Mouse (Mus musculus) heart, embryonic 11.5 days (tissue): ENCODE data around the gene Pofut1. TPM values are rescaled to one million over a fixed set of nuclear protein-coding genes. Genes with fewer than 3 reads are reported as not detected.

Source experiments
- ATAC-seq: fragments of 200-750 bp; cut with Nextera tagmentation; replicated peaks from 2 replicates; pipeline ENCODE4 v1.8.0; 2017; ENCODE audit warnings: moderate library complexity; ENCODE audit not compliant: insufficient number of reproducible peaks, low FRiP score, low TSS enrichment
- H3K27ac ChIP-seq: fragments of 300-500 bp; sonication (generic); 2 replicates; pipeline ENCODE4 v1.5.1; 2014; ENCODE audit warnings: mild to moderate bottlenecking, low read depth, low read length
- H3K27me3 ChIP-seq: fragments of 300-500 bp; sonication (generic); 2 replicates; pipeline ENCODE4 v1.6.1; 2014; ENCODE audit warnings: mild to moderate bottlenecking, low read length, mixed read lengths; ENCODE audit not compliant: control insufficient read depth, insufficient read depth
- H3K36me3 ChIP-seq: fragments of 300-500 bp; sonication (generic); 2 replicates; pipeline ENCODE4 v1.6.1; 2014; ENCODE audit warnings: mild to moderate bottlenecking, low read length, moderate library complexity, mixed read lengths; ENCODE audit not compliant: control insufficient read depth, insufficient read depth
- H3K4me1 ChIP-seq: fragments of 300-500 bp; sonication (generic); 2 replicates; pipeline ENCODE4 v1.6.1; 2014; ENCODE audit warnings: low read length; ENCODE audit not compliant: control insufficient read depth, insufficient read depth
- H3K4me2 ChIP-seq: fragments of 300-500 bp; sonication (generic); 2 replicates; pipeline ENCODE4 v1.6.1; 2014; ENCODE audit warnings: mild to moderate bottlenecking, moderate library complexity
- H3K4me3 ChIP-seq: fragments of 300-500 bp; sonication (generic); 2 replicates; pipeline ENCODE4 v1.5.1; 2014; ENCODE audit warnings: low read depth, low read length
- H3K9ac ChIP-seq: fragments of 300-500 bp; sonication (generic); 2 replicates; pipeline ENCODE4 v1.6.1; 2014; ENCODE audit warnings: mild to moderate bottlenecking, low read depth, low read length, moderate library complexity
- H3K9me3 ChIP-seq: fragments of 300-500 bp; sonication (generic); replicated peaks from 2 replicates; pipeline ENCODE4 v1.6.1; 2016; ENCODE audit warnings: low read length; ENCODE audit not compliant: control insufficient read depth
- whole genome bisulfite sequencing: fragments of 180-500 bp; shearing (Covaris S2); extraction: QIAGEN DNeasy Blood & Tissue Kit; methylation state at CpG from one replicate; pipeline ENCODE4 v1.1.7; 2014; ENCODE audit not compliant: insufficient replicate concordance; 5-methylcytosine and 5-hydroxymethylcytosine counted together
- polyA plus RNA-seq: library from polyadenylated mRNA; unstranded; fragments of >200 nt; fragmentation: Nextera tagmentation; extraction: Ambion mirVana; gene quantifications from 2 replicates; pipeline ENCODE4 v1.2.1, GENCODE M21; 2014

Pofut1 gene
- 5.8 and 6.6 TPM in 2 replicates for polyA plus RNA-seq

DNA sequence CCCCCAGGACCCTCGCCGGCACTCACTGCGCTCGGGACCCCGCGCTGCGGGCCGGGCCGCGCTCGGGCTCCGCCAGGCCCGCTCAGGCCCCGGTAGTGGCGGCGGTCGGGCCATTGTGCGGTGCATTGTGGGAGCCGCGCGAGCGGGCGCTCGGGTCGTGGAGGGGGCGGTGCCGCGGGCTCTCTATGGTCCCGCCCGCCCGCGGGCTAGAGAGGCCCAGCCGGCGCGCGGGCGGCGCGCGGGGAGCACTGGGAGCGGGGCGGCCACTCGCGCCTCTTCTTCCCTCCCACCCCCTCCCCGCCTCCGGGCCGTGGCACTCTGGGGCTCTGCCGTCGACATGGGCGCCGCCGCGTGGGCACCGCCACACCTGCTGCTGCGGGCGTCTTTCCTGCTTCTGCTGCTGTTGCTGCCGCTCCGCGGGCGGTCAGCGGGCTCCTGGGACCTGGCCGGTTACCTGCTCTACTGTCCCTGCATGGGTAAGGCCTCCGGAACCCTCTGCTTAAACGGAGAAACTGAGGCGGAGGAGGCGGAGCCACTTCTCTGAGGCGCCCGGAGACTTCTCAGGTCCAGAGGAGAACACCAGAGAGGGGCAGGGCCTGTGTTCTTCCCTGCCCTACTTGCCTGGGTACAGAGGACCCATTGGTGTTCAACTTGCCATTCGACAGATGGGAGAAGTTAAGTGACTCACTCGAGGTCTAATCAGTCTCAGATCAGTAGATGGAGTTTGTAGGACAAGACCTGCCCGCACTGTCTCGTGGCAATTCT, at the start of gene Pofut1, which contains the start of gene Plagl2:
TSS of gene Pofut1 (plus strand) at position 284 of the 765 bp plus-strand sequence.
TSS of gene Plagl2 (minus strand) at position 177 of the 765 bp plus-strand sequence.
- Histone ChIP-seq H3K4me3 (peak within 1 kb of the TSS; percentile 99), H3K4me1 (peaks cover 35% of the 10 kb centered on the region), H3K27ac (peak within 1 kb of the TSS; percentile 98), H3K9me3 (no peaks in the 10 kb centered on the region), H3K4me2 (peak within 1 kb of the TSS; percentile 97), H3K27me3 (no peaks in the 10 kb centered on the region), H3K36me3 (peaks cover 3% of the 10 kb centered on the region; the same call in 1 of the 2 replicates), H3K9ac (peak within 1 kb of the TSS; percentile 99)
- under 1% methylated on average over 56 of the region's 72 CpGs for WGBS
- peak; percentile 98 for ATAC-seq

DNA sequence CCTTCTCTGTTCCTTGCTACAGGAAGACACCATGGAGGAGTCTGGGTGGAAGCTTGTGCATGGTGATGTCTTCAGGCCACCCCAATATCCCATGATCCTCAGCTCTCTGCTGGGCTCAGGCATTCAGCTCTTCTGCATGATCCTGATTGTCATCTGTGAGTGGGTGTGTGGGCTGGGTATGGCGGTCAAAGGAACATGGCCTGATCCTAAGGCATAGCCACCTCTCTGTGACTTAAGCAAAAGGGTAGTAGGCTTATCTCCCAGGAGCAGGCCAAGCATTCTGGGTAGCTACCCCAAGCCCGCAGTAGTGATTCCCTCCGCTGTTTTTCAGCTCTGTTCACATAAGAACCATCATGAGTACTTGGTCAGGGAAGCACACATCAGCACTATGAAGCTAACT, 47.1 kb upstream of the Pofut1 start:
- Histone ChIP-seq H3K27me3 (no peaks in the 10 kb centered on the region), H3K4me2 (no peak overlapping the region), H3K9me3 (no peaks in the 10 kb centered on the region), H3K9ac (no peak overlapping the region), H3K36me3 (peaks cover 41% of the 10 kb centered on the region), H3K27ac (no peak overlapping the region), H3K4me1 (peaks cover 8% of the 10 kb centered on the region; the same call in 1 of the 2 replicates), H3K4me3 (no peak overlapping the region)
- WGBS = 83% methylated on average over 3 of the region's 3 CpGs
- ATAC-seq = no peak

DNA sequence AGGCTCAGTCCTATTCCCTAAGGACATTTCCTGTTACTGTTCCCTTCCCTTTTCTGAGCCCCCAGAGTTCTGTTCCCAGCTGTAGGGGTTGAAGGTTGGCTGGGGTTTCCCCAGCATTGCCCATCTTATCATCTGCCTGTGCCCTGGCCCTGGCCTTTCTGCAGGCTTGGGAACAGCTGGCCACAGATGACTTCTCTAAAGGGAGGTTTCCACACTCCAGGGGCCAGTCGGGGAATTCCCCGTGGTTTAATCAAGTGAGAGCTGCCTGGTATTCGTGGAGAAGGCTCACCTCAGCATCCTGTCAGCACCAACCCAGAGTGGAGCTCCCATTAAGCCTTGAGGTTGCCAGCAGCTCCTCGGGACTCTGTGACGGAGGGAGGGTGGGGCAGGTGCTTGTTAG, 42.8 kb upstream of the Pofut1 start:
- no peak overlapping the region for H3K4me3 ChIP-seq
- 0 out of 2 replicates have a peak overlapping the region, but pooled peaks have one; percentile 12 for H3K27ac ChIP-seq
- no peaks in the 10 kb centered on the region for H3K9me3 ChIP-seq
- H3K9ac ChIP-seq = no peak overlapping the region
- ATAC-seq = no peak
- 36% methylated on average over 5 of the region's 5 CpGs for WGBS
- H3K4me2 ChIP-seq = no peak overlapping the region
- H3K27me3 ChIP-seq = no peaks in the 10 kb centered on the region
- peaks cover 8% of the 10 kb centered on the region; the same call in 1 of the 2 replicates for H3K4me1 ChIP-seq
- H3K36me3 ChIP-seq = peaks cover 25% of the 10 kb centered on the region

DNA sequence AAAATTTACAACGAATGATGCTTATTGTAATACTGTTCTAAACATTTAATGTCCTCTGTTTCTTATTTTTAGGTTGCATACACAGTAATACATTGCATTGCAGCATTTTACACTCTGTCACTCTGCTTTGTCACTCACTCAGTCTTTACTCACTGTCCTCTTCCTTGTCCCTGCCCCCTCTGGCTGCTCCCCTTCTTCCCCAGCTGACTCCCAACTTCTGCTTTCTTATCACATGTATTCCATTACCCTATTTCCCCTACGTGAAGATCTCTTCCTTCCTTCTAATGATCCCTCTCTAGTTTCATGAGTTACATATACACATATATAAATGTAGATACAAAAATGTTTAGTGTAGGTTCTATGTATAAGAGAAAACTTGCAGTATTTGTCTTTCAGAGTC, 42.2 kb upstream of the Pofut1 start:
- peaks cover 8% of the 10 kb centered on the region; the same call in 1 of the 2 replicates for H3K4me1 ChIP-seq
- no peak overlapping the region for H3K4me2 ChIP-seq
- H3K27ac ChIP-seq = no peak overlapping the region
- H3K9me3 ChIP-seq = no peaks in the 10 kb centered on the region
- WGBS = 72% methylated on average over 2 of the region's 2 CpGs
- no peak overlapping the region for H3K4me3 ChIP-seq
- no peaks in the 10 kb centered on the region for H3K27me3 ChIP-seq
- H3K36me3 ChIP-seq = peaks cover 25% of the 10 kb centered on the region
- ATAC-seq = no peak
- H3K9ac ChIP-seq = no peak overlapping the region

DNA sequence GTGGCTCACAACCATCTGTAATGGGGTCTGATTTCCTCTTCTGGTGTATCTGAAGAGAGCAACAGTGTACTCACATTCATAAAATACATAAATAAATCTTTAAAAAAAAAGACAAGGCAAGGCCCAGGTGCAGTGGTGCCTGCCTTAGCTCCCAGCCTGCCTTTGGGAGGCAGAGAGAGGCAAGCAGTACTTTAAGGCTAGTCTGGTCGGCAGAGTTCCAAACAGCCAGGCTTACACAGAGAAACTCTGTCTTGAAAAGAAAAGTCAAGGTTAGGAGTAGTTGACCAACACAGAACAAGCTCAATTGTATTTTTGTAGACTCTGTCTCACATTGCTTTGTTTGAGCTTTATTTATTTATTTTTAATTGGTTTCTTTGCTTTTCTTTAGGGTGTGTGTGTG, 38.6 kb upstream of the Pofut1 start:
- peaks cover 15% of the 10 kb centered on the region for H3K36me3 ChIP-seq

DNA sequence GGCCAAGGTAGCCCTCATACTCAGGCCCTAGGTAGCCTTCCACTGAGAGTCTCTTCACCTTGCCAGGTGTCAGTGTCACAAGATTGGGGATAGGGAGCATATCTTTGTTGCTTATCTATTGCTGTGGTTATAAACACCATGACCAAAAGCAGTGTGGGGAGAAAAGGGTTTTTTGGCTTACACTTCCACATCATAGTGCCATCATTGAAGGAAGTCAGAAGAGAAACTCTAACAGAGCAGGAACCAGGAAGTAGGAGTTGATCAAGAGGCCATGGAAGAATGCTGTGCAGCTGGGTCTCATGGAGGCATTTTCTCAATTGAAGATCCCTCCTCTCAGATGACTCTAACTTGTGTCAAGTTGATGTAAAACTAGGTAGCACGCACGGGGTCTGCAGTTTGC, 33.2 kb upstream of the Pofut1 start:
- no peaks in the 10 kb centered on the region for H3K9me3 ChIP-seq
- ATAC-seq = no peak
- no peak overlapping the region for H3K4me3 ChIP-seq
- no peak overlapping the region for H3K4me2 ChIP-seq
- H3K9ac ChIP-seq = no peak overlapping the region
- no peaks in the 10 kb centered on the region for H3K27me3 ChIP-seq
- H3K4me1 ChIP-seq = no peaks in the 10 kb centered on the region
- no peak overlapping the region for H3K27ac ChIP-seq
- H3K36me3 ChIP-seq = peaks cover 22% of the 10 kb centered on the region
- WGBS = 88% methylated on average over 2 of the region's 2 CpGs

More for the DNA sequence above, 38.6 kb upstream of the Pofut1 start:
- H3K4me3 ChIP-seq = no peak overlapping the region
- ATAC-seq = no peak
- 72% methylated on average over 1 of the region's 1 CpGs for WGBS
- H3K27ac ChIP-seq = no peak overlapping the region
- peaks cover 8% of the 10 kb centered on the region; the same call in 1 of the 2 replicates for H3K4me1 ChIP-seq
- H3K9ac ChIP-seq = no peak overlapping the region
- H3K27me3 ChIP-seq = no peaks in the 10 kb centered on the region
- H3K4me2 ChIP-seq = no peak overlapping the region
- no peaks in the 10 kb centered on the region for H3K9me3 ChIP-seq

DNA sequence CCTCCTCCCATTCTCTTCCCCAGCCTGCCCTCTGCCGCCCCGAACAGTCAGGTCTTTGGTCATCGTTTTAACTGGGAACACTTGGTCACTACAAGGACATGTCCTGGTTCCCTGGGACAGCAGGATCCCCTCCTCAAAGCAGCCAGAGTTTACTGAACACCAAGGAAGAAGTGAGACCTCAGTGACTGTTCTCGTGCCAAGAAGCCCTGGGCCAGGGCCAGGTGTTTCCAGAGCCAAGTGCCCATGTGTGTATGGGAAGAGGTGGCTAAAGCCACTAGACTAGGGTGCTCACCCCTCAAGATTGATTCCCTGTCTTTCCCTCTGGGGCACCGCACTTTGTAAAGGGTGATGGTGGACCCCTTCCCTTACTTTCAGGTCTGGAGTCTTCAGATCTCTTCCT, 32.0 kb upstream of the Pofut1 start:
- ATAC-seq = no peak
- H3K36me3 ChIP-seq = peaks cover 19% of the 10 kb centered on the region
- H3K4me1 ChIP-seq = no peaks in the 10 kb centered on the region
- no peaks in the 10 kb centered on the region for H3K9me3 ChIP-seq
- no peak overlapping the region for H3K9ac ChIP-seq
- 94% methylated on average over 5 of the region's 5 CpGs for WGBS
- H3K27ac ChIP-seq = no peak overlapping the region
- no peaks in the 10 kb centered on the region for H3K27me3 ChIP-seq
- no peak overlapping the region for H3K4me2 ChIP-seq
- H3K4me3 ChIP-seq = no peak overlapping the region

DNA sequence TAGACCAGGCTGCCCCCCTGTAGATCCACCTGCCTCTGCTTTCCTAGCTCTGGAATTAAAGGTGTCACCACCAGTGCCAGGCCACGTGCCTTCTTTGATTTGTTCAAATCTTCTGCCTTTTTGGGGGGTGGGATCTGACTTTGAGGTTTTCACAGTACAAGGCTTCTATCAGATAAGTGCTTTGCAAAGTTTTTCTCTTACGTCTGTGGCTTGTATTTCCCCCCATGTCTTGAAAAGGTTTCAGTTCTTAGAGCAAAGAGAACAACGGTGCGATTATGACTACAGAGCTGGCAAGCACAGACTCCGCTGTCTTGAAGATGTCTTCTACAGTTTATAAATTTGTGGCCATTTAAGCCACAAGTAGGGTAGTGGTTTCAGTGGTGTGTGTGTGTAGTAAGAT, 29.9 kb upstream of the Pofut1 start:
- WGBS = 89% methylated on average over 5 of the region's 5 CpGs
- Histone ChIP-seq H3K4me1 (peaks cover 5% of the 10 kb centered on the region; the same call in 1 of the 2 replicates), H3K27me3 (no peaks in the 10 kb centered on the region), H3K9ac (no peak overlapping the region), H3K36me3 (peaks cover 17% of the 10 kb centered on the region), H3K4me2 (no peak overlapping the region), H3K4me3 (no peak overlapping the region), H3K9me3 (no peaks in the 10 kb centered on the region), H3K27ac (no peak overlapping the region)
- ATAC-seq = no peak
